In the genomic region with DNA sequence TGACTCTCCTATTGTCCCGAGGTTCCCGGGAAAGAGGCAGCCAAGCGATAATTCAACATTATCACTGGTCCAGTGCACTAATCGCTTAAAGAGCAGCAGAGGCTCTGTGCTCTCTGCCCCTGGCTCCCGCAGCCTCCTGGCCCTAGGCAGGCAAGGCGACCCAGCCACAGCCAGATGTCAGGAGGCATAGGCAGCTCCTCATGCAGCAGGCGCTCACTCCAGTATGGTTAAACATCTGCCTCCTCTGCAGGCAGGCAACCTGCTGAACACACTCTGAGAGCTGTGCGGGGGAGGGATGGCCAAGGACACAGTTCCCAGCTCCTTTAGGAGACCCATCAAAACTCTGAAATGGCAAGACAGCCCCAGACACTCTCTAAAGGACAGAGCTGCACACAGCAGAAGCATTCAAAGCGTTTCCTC, we compare ENCODE assay signal across 9 mouse cellular contexts.
A peak's percentile ranks its signal among the peaks of the same experiment; 100 is the strongest.
DNase-seq lines count a peak whose midpoint lies in the region; ATAC-seq and TF ChIP-seq lines count a peak whose summit lies in the region.
"Had no signal": no experiment of that assay in that cellular context is flagged by ENCODE, and none has a peak within 500 bp of the region (broad histone marks: within the 10 kb centered on the region; RNA-seq: fewer than 3 reads in every experiment).

No protein-coding gene starts in this region.

- peaks cover 6% of the 10 kb centered on the region; the same call in 1 of the 2 replicates for H3K4me1 ChIP-seq in kidney, embryonic 14.5 days (ENCODE audit: control insufficient read depth, insufficient read depth, low read length)
- H3K4me1 ChIP-seq in embryonic facial prominence, embryonic 13.5 days, result peaks cover 20% of the 10 kb centered on the region
- 0 out of 2 replicates have a peak, but pooled peaks cover 2% of the 10 kb centered on the region for H3K4me1 ChIP-seq in midbrain, postnatal 0 days (ENCODE audit: insufficient read depth, low read length)
- no peaks in the 10 kb centered on the region for H3K4me1 ChIP-seq in thymus, adult 2 months (replicated peaks; ENCODE audit: control insufficient read depth, insufficient read depth, low read length)

- no peak overlapping the region for H3K27ac ChIP-seq in kidney, embryonic 14.5 days (ENCODE audit: low read depth, low read length)
- no peak overlapping the region for H3K27ac ChIP-seq in embryonic facial prominence, embryonic 13.5 days
- no peak overlapping the region for H3K27ac ChIP-seq in midbrain, postnatal 0 days (ENCODE audit: low read depth, low read length)
- H3K27ac ChIP-seq in thymus, adult 2 months (ENCODE audit: control insufficient read depth, insufficient read depth, low read length), result no peak overlapping the region
- H3K27ac ChIP-seq: liver, embryonic 15.5 days had no signal

- ATAC-seq in kidney, embryonic 14.5 days (ENCODE audit: low FRiP score, low TSS enrichment), result peak; percentile 87
- no peak for ATAC-seq in embryonic facial prominence, embryonic 13.5 days (ENCODE audit: insufficient number of reproducible peaks, insufficient read depth, low FRiP score, low TSS enrichment, low read depth)
- peak; percentile 13; the same call in 1 of the 2 replicates for ATAC-seq in midbrain, postnatal 0 days (ENCODE audit: low FRiP score)

- no peaks in the 10 kb centered on the region for H3K36me3 ChIP-seq in kidney, embryonic 14.5 days (ENCODE audit: control insufficient read depth, insufficient read depth, low read length)
- H3K36me3 ChIP-seq in embryonic facial prominence, embryonic 13.5 days, result no peaks in the 10 kb centered on the region
- H3K36me3 ChIP-seq in midbrain, postnatal 0 days (ENCODE audit: insufficient read depth, low read length), result no peaks in the 10 kb centered on the region
- H3K36me3 ChIP-seq in thymus, adult 2 months (ENCODE audit: control insufficient read depth, insufficient read depth, low read length), result no peaks in the 10 kb centered on the region
- H3K36me3 ChIP-seq: liver, embryonic 15.5 days had no signal

- H3K9ac ChIP-seq in kidney, embryonic 14.5 days (ENCODE audit: low read depth, low read length), result no peak overlapping the region
- H3K9ac ChIP-seq in embryonic facial prominence, embryonic 13.5 days, result no peak overlapping the region
- no peak overlapping the region for H3K9ac ChIP-seq in midbrain, postnatal 0 days (replicated peaks; ENCODE audit: low read length, poor library complexity, severe bottlenecking)
- H3K9ac ChIP-seq: liver, embryonic 15.5 days had no signal

- no peak for TF ChIP-seq CTCF in midbrain, postnatal 0 days (IDR thresholded peaks at IDR 0.05)
- no peak for TF ChIP-seq CTCF in thymus, adult 2 months (IDR thresholded peaks at IDR 0.05; ENCODE audit: borderline replicate concordance, control insufficient read depth, extremely low read depth, insufficient read depth, low read length, poor library complexity)

- H3K4me2 ChIP-seq in kidney, embryonic 14.5 days (replicated peaks; ENCODE audit: low read depth, low read length), result peak overlapping the region; percentile 23
- peak overlapping the region; percentile 46 for H3K4me2 ChIP-seq in embryonic facial prominence, embryonic 13.5 days
- peak overlapping the region; percentile 52 for H3K4me2 ChIP-seq in midbrain, postnatal 0 days (ENCODE audit: low read depth, low read length, poor library complexity, severe bottlenecking)
- H3K4me2 ChIP-seq: liver, embryonic 15.5 days had no signal

- H3K4me3 ChIP-seq in kidney, embryonic 14.5 days (ENCODE audit: low read length), result 0 out of 2 replicates have a peak overlapping the region, but pooled peaks have one; percentile 1
- 0 out of 2 replicates have a peak overlapping the region, but pooled peaks have one; percentile 16 for H3K4me3 ChIP-seq in embryonic facial prominence, embryonic 13.5 days
- peak overlapping the region; percentile 22; the same call in 1 of the 2 replicates for H3K4me3 ChIP-seq in midbrain, postnatal 0 days (ENCODE audit: low read depth, low read length)
- H3K4me3 ChIP-seq in thymus, adult 2 months (ENCODE audit: control insufficient read depth, insufficient read depth, low read length), result no peak overlapping the region
- H3K4me3 ChIP-seq: liver, embryonic 15.5 days had no signal

- TF ChIP-seq POLR2A in thymus, adult 2 months (IDR thresholded peaks at IDR 0.05; ENCODE audit: control insufficient read depth, extremely low read depth, insufficient read depth, low read length, poor library complexity), result no peak

- DNase-seq in kidney, adult 11 months, result no peak
- peak; percentile 6 to 11 for DNase-seq in heart, postnatal 14 days
- DNase-seq in midbrain, postnatal 0 days (ENCODE audit: low spot score), result peak; percentile 72
- no peak for DNase-seq in spleen, postnatal 4 days (ENCODE audit: low spot score in 2 of 2)
- DNase-seq in thymus, adult 2 months, result no peak
- no peak for DNase-seq in cerebellum, adult 9-11 months

- intact Hi-C loops in heart, postnatal 14 days (cut with DNase I), result no loop called here

- H3K9me3 ChIP-seq in kidney, embryonic 14.5 days (ENCODE audit: control insufficient read depth, low read length), result no peaks in the 10 kb centered on the region
- H3K9me3 ChIP-seq in embryonic facial prominence, embryonic 13.5 days, result no peaks in the 10 kb centered on the region
- H3K9me3 ChIP-seq in midbrain, postnatal 0 days (ENCODE audit: low read length), result no peaks in the 10 kb centered on the region
- H3K9me3 ChIP-seq: liver, embryonic 15.5 days had no signal

- 18% methylated on average over 9 of the region's 9 CpGs for WGBS in kidney, embryonic 14.5 days
- 18% methylated on average over 9 of the region's 9 CpGs for WGBS in embryonic facial prominence, embryonic 13.5 days
- 6% methylated on average over 9 of the region's 9 CpGs for WGBS in midbrain, postnatal 0 days
- WGBS in thymus, adult 2 months, result 83% methylated on average over 9 of the region's 9 CpGs

- peaks cover 8% of the 10 kb centered on the region for H3K27me3 ChIP-seq in kidney, embryonic 14.5 days (ENCODE audit: control insufficient read depth, insufficient read depth, low read length)
- H3K27me3 ChIP-seq in embryonic facial prominence, embryonic 13.5 days, result peaks cover 26% of the 10 kb centered on the region; the same call in 1 of the 2 replicates
- no peaks in the 10 kb centered on the region; the same call in 1 of the 2 replicates for H3K27me3 ChIP-seq in midbrain, postnatal 0 days (ENCODE audit: insufficient read depth, low read length)
- no peaks in the 10 kb centered on the region for H3K27me3 ChIP-seq in thymus, adult 2 months (ENCODE audit: control insufficient read depth, insufficient read depth, low read length)
- H3K27me3 ChIP-seq: liver, embryonic 15.5 days had no signal

Comparison
In these comparisons a context has a peak if more than half of its experiments do, and no peak if none do; other contexts are left out.
1. DNase-seq: peak in heart, postnatal 14 days (2 of 2) and midbrain, postnatal 0 days (single experiment); none in kidney, adult 11 months (single experiment), spleen, postnatal 4 days (0 of 2), thymus, adult 2 months (single experiment) and cerebellum, adult 9-11 months (single experiment).
2. Peak in every context shown above with its lines, with median percentiles within 50 percentile points of each other: H3K4me2 ChIP-seq.